Mouse (Mus musculus) neural tube, embryonic 13.5 days (tissue): ENCODE results near the gene Rimbp2. TPM values are rescaled to one million over a fixed set of nuclear protein-coding genes. Genes with fewer than 3 reads are reported as not detected.
A peak's percentile ranks its signal among the peaks of the same experiment; 100 is the strongest.

Source experiments
- ATAC-seq: fragments of 200-750 bp; cut with Nextera tagmentation; 2 replicates; pipeline ENCODE4 v1.8.0; 2017; ENCODE audit warnings: low read depth, mild to moderate bottlenecking, moderate TSS enrichment, moderate library complexity
- H3K27ac ChIP-seq: fragments of 300-500 bp; sonication (generic); replicated peaks from 2 replicates; pipeline ENCODE4 v1.5.1; 2015; ENCODE audit warnings: moderate library complexity, mild to moderate bottlenecking, inconsistent platforms
- H3K27me3 ChIP-seq: fragments of 300-500 bp; sonication (generic); 2 replicates; pipeline ENCODE4 v1.6.1; 2015; ENCODE audit warnings: mild to moderate bottlenecking, inconsistent platforms
- H3K36me3 ChIP-seq: fragments of 300-500 bp; sonication (generic); 2 replicates; pipeline ENCODE4 v1.6.1; 2015; ENCODE audit warnings: mild to moderate bottlenecking, inconsistent platforms
- H3K4me1 ChIP-seq: fragments of 300-500 bp; sonication (generic); replicated peaks from 2 replicates; pipeline ENCODE4 v1.6.1; 2015; ENCODE audit warnings: inconsistent platforms
- H3K4me2 ChIP-seq: fragments of 300-500 bp; sonication (generic); 2 replicates; pipeline ENCODE4 v1.6.1; 2015; ENCODE audit warnings: inconsistent platforms, mild to moderate bottlenecking, moderate library complexity
- H3K4me3 ChIP-seq: fragments of 300-500 bp; sonication (generic); 2 replicates; pipeline ENCODE4 v1.5.1; 2015; ENCODE audit warnings: mild to moderate bottlenecking, inconsistent platforms
- H3K9ac ChIP-seq: fragments of 300-500 bp; sonication (generic); 2 replicates; pipeline ENCODE4 v1.6.1; 2015; ENCODE audit warnings: moderate library complexity, mild to moderate bottlenecking, inconsistent platforms
- H3K9me3 ChIP-seq: fragments of 300-500 bp; sonication (generic); 2 replicates; pipeline ENCODE4 v1.6.1; 2016; ENCODE audit warnings: inconsistent platforms
- WGBS: fragments of 180-500 bp; shearing (Covaris S2); methylation state at CpG from one replicate; pipeline ENCODE4 v1.1.7; 2015; 5-methylcytosine and 5-hydroxymethylcytosine counted together
- polyA plus RNA-seq: library from polyadenylated mRNA; unstranded; fragments of >200 nt; fragmentation: Nextera tagmentation; extraction: Ambion mirVana; gene quantifications from 2 replicates; pipeline ENCODE4 v1.2.1, GENCODE M21; 2015

The Rimbp2 gene
- polyA plus RNA-seq, 1 experiment from 2014 or later = 4.7 TPM

- WGBS = 52% methylated on average over 5 of the region's 5 CpGs
- H3K9me3 ChIP-seq = 0 out of 2 replicates have a peak, but pooled peaks cover 4% of the 10 kb centered on the region
- no peak overlapping the region for H3K9ac ChIP-seq
- H3K4me3 ChIP-seq = no peak overlapping the region
- H3K4me1 ChIP-seq = peaks cover 5% of the 10 kb centered on the region
- H3K27ac ChIP-seq = no peak overlapping the region
- no peaks in the 10 kb centered on the region for H3K36me3 ChIP-seq
- ATAC-seq = no peak
- H3K4me2 ChIP-seq = no peak overlapping the region
- no peaks in the 10 kb centered on the region for H3K27me3 ChIP-seq
These were observed 33.2 kb downstream of the Rimbp2 start for GRCm38 (mm10) chr5:128920112-128920511.

GRCm38 (mm10) chr5:128917116-128917959 lies 35.9 kb downstream of the Rimbp2 start:
- 13% methylated on average over 10 of the region's 10 CpGs for WGBS
- Histone ChIP-seq H3K9me3 (0 out of 2 replicates have a peak, but pooled peaks cover 4% of the 10 kb centered on the region), H3K4me1 (peaks cover 5% of the 10 kb centered on the region), H3K4me3 (no peak overlapping the region), H3K4me2 (no peak overlapping the region), H3K9ac (no peak overlapping the region), H3K27ac (no peak overlapping the region), H3K27me3 (no peaks in the 10 kb centered on the region), H3K36me3 (no peaks in the 10 kb centered on the region)
- no peak for ATAC-seq

- Histone ChIP-seq H3K36me3 (no peaks in the 10 kb centered on the region), H3K27me3 (no peaks in the 10 kb centered on the region), H3K4me1 (peaks cover 9% of the 10 kb centered on the region), H3K9me3 (0 out of 2 replicates have a peak, but pooled peaks cover 4% of the 10 kb centered on the region), H3K9ac (no peak overlapping the region), H3K4me2 (no peak overlapping the region), H3K27ac (no peak overlapping the region), H3K4me3 (no peak overlapping the region)
- 74% methylated on average over 3 of the region's 3 CpGs for WGBS
- no peak for ATAC-seq
These were observed 39.5 kb downstream of the Rimbp2 start for GRCm38 (mm10) chr5:128913820-128914219.

- 92% methylated on average over 3 of the region's 3 CpGs for WGBS
- Histone ChIP-seq H3K27ac (no peak overlapping the region), H3K36me3 (no peaks in the 10 kb centered on the region), H3K9me3 (0 out of 2 replicates have a peak, but pooled peaks cover 4% of the 10 kb centered on the region), H3K4me3 (no peak overlapping the region), H3K9ac (no peak overlapping the region), H3K4me1 (peaks cover 5% of the 10 kb centered on the region), H3K27me3 (no peaks in the 10 kb centered on the region), H3K4me2 (no peak overlapping the region)
- ATAC-seq = no peak
These were observed 40.9 kb downstream of the Rimbp2 start for GRCm38 (mm10) chr5:128912374-128912773.

- Histone ChIP-seq H3K9ac (no peak overlapping the region), H3K4me2 (no peak overlapping the region), H3K27ac (no peak overlapping the region), H3K4me1 (0 out of 2 replicates have a peak, but pooled peaks cover 3% of the 10 kb centered on the region), H3K36me3 (no peaks in the 10 kb centered on the region), H3K9me3 (0 out of 2 replicates have a peak, but pooled peaks cover 4% of the 10 kb centered on the region), H3K27me3 (no peaks in the 10 kb centered on the region), H3K4me3 (no peak overlapping the region)
- ATAC-seq = no peak
- WGBS = 74% methylated on average over 8 of the region's 9 CpGs
These were observed 41.7 kb downstream of the Rimbp2 start for GRCm38 (mm10) chr5:128911593-128911992.

GRCm38 (mm10) chr5:128904113-128904512 lies 49.2 kb downstream of the Rimbp2 start:
- peak overlapping the region; percentile 18 for H3K27ac ChIP-seq
- no peak overlapping the region for H3K4me3 ChIP-seq
- no peak overlapping the region for H3K4me2 ChIP-seq
- 8% methylated on average over 5 of the region's 5 CpGs for WGBS
- H3K9me3 ChIP-seq = no peaks in the 10 kb centered on the region
- peaks cover 38% of the 10 kb centered on the region for H3K4me1 ChIP-seq
- H3K9ac ChIP-seq = no peak overlapping the region
- H3K36me3 ChIP-seq = no peaks in the 10 kb centered on the region
- peak; percentile 59; the same call in 1 of the 2 replicates for ATAC-seq
- no peaks in the 10 kb centered on the region for H3K27me3 ChIP-seq

GRCm38 (mm10) chr5:128903120-128903519 lies 50.2 kb downstream of the Rimbp2 start:
- peak overlapping the region; percentile 15; the same call in 1 of the 2 replicates for H3K4me2 ChIP-seq
- peaks cover 38% of the 10 kb centered on the region for H3K4me1 ChIP-seq
- H3K9ac ChIP-seq = 0 out of 2 replicates have a peak overlapping the region, but pooled peaks have one; percentile 3
- H3K27ac ChIP-seq = peak overlapping the region; percentile 59
- WGBS = 22% methylated on average over 12 of the region's 12 CpGs
- H3K27me3 ChIP-seq = no peaks in the 10 kb centered on the region
- H3K36me3 ChIP-seq = no peaks in the 10 kb centered on the region
- H3K4me3 ChIP-seq = no peak overlapping the region
- no peaks in the 10 kb centered on the region for H3K9me3 ChIP-seq
- peak; percentile 75 for ATAC-seq

GRCm38 (mm10) chr5:128899971-128900370 lies 53.3 kb downstream of the Rimbp2 start:
- Histone ChIP-seq H3K9me3 (0 out of 2 replicates have a peak, but pooled peaks cover 6% of the 10 kb centered on the region), H3K27ac (0 out of 2 replicates have a peak overlapping the region, but pooled peaks have one; percentile 2), H3K4me1 (peaks cover 27% of the 10 kb centered on the region), H3K27me3 (no peaks in the 10 kb centered on the region), H3K4me2 (no peak overlapping the region), H3K9ac (no peak overlapping the region), H3K4me3 (no peak overlapping the region), H3K36me3 (no peaks in the 10 kb centered on the region)
- ATAC-seq = no peak
- 65% methylated on average over 13 of the region's 13 CpGs for WGBS

GRCm38 (mm10) chr5:128894921-128895320 lies 58.4 kb downstream of the Rimbp2 start:
- 78% methylated on average over 5 of the region's 5 CpGs for WGBS

GRCm38 (mm10) chr5:128887546-128887945 lies 65.7 kb downstream of the Rimbp2 start:
- peaks cover 15% of the 10 kb centered on the region for H3K4me1 ChIP-seq
- no peak overlapping the region for H3K4me3 ChIP-seq
- no peaks in the 10 kb centered on the region for H3K27me3 ChIP-seq
- H3K36me3 ChIP-seq = no peaks in the 10 kb centered on the region
- H3K9ac ChIP-seq = no peak overlapping the region
- no peaks in the 10 kb centered on the region for H3K9me3 ChIP-seq
- H3K4me2 ChIP-seq = no peak overlapping the region
- no peak for ATAC-seq
- no peak overlapping the region for H3K27ac ChIP-seq
- WGBS = 75% methylated on average over 3 of the region's 3 CpGs

More at GRCm38 (mm10) chr5:128894921-128895320, 58.4 kb downstream of the Rimbp2 start:
- H3K27ac ChIP-seq = no peak overlapping the region
- H3K27me3 ChIP-seq = no peaks in the 10 kb centered on the region
- H3K4me2 ChIP-seq = no peak overlapping the region
- no peak overlapping the region for H3K9ac ChIP-seq
- H3K4me3 ChIP-seq = no peak overlapping the region
- ATAC-seq = no peak
- no peaks in the 10 kb centered on the region for H3K36me3 ChIP-seq
- H3K4me1 ChIP-seq = peaks cover 3% of the 10 kb centered on the region; the same call in 1 of the 2 replicates
- 0 out of 2 replicates have a peak, but pooled peaks cover 6% of the 10 kb centered on the region for H3K9me3 ChIP-seq

GRCm38 (mm10) chr5:128884320-128884719 lies 69.0 kb downstream of the Rimbp2 start:
- no peaks in the 10 kb centered on the region for H3K36me3 ChIP-seq
- no peak overlapping the region for H3K9ac ChIP-seq
- no peaks in the 10 kb centered on the region for H3K9me3 ChIP-seq
- H3K4me1 ChIP-seq = peaks cover 15% of the 10 kb centered on the region
- WGBS = 73% methylated on average over 5 of the region's 5 CpGs
- no peak overlapping the region for H3K27ac ChIP-seq
- no peak overlapping the region for H3K4me2 ChIP-seq
- H3K27me3 ChIP-seq = no peaks in the 10 kb centered on the region
- ATAC-seq = no peak
- H3K4me3 ChIP-seq = no peak overlapping the region

- Histone ChIP-seq H3K4me2 (no peak overlapping the region), H3K4me3 (no peak overlapping the region), H3K9ac (no peak overlapping the region), H3K36me3 (no peaks in the 10 kb centered on the region), H3K9me3 (no peaks in the 10 kb centered on the region), H3K4me1 (peaks cover 25% of the 10 kb centered on the region), H3K27me3 (no peaks in the 10 kb centered on the region), H3K27ac (no peak overlapping the region)
- 48% methylated on average over 3 of the region's 3 CpGs for WGBS
- no peak for ATAC-seq
These were observed 74.2 kb downstream of the Rimbp2 start for GRCm38 (mm10) chr5:128879092-128879491.
